Mouse (Mus musculus) colon, adult 2 months (tissue): ENCODE results near the gene Spaca3. TPM values are rescaled to one million over a fixed set of nuclear protein-coding genes. Genes with fewer than 3 reads are reported as not detected.

Source experiments
- polyA plus RNA-seq: library from polyadenylated mRNA; depleted of rRNA; stranded (reverse); fragments of >200 nt; gene quantifications from 2 replicates; pipeline ENCODE4 v1.2.3, GENCODE M21; 2012; rRNA removed

The Spaca3 gene
- 0.13 and 0.50 TPM in 2 replicates for polyA plus RNA-seq

GRCm38 (mm10) chr11:80858065-80858464 lies at the start of gene Spaca3:
TSS of gene Spaca3 (plus strand) at chr11:80858365.

GRCm38 (mm10) chr11:80809993-80810821 lies 48.0 kb upstream of the Spaca3 start, which contains the start of gene Tmem98:
TSS of gene Tmem98 (plus strand) at chr11:80810175.

Other genes starting within 250 kb of the Spaca3 start
- 123 and 124 TPM in 2 replicates for gene Myo1d, start 78.3 kb upstream of the Spaca3 start, polyA plus RNA-seq
- 147 and 169 TPM in 2 replicates for gene Tmem98, start 48.2 kb upstream of the Spaca3 start, polyA plus RNA-seq